Mouse (Mus musculus): Measurements from ENCODE around the gene Acot12.

- TF ChIP-seq CTCF (IDR thresholded peaks at IDR 0.05; ENCODE audit: extremely low read depth, insufficient read depth, low read length) (no peak), POLR2A (IDR thresholded peaks at IDR 0.05; ENCODE audit: extremely low read depth, insufficient read depth, low read length) (no peak)
These were observed 4.1 kb upstream of the Acot12 start for GRCm38 (mm10) chr13:91737191-91737590.
